Mouse (Mus musculus) small intestine, adult 2 months (tissue): ENCODE results near the gene Jph3. TPM values are rescaled to one million over a fixed set of nuclear protein-coding genes. Genes with fewer than 3 reads are reported as not detected.
A peak's percentile ranks its signal among the peaks of the same experiment; 100 is the strongest.

Experiments used
- H3K27ac ChIP-seq: fragments of 200-500 bp; 2 replicates; pipeline ENCODE4 v1.5.1; 2012; ENCODE audit warnings: low read depth, low read length, control low read depth, inconsistent platforms; ENCODE audit not compliant: insufficient read depth
- H3K27me3 ChIP-seq: fragments of 200-500 bp; 2 replicates; pipeline ENCODE4 v1.6.1; 2012; ENCODE audit warnings: mild to moderate bottlenecking, moderate library complexity, low read length, inconsistent platforms; ENCODE audit not compliant: control insufficient read depth, insufficient read depth
- H3K36me3 ChIP-seq: fragments of 200-500 bp; 2 replicates; pipeline ENCODE4 v1.6.1; 2012; ENCODE audit warnings: mild to moderate bottlenecking, low read length, control low read depth, inconsistent platforms; ENCODE audit not compliant: control insufficient read depth, insufficient read depth
- H3K4me1 ChIP-seq: fragments of 200-500 bp; 2 replicates; pipeline ENCODE4 v1.6.1; 2012; ENCODE audit warnings: low read length, inconsistent platforms, mixed read lengths; ENCODE audit not compliant: control insufficient read depth, insufficient read depth, insufficient read length
- H3K4me3 ChIP-seq: fragments of 200-500 bp; 2 replicates; pipeline ENCODE4 v1.5.1; 2012; ENCODE audit warnings: low read depth, mild to moderate bottlenecking, control low read depth, inconsistent platforms, low read length, moderate library complexity
- CTCF ChIP-seq: fragments of 200-500 bp; IDR thresholded peaks from 2 replicates; pipeline ENCODE4 v1.5.1; 2012; ENCODE audit warnings: low read depth, mild to moderate bottlenecking, control low read depth, inconsistent platforms, low read length, moderate library complexity, mixed read lengths; ENCODE audit not compliant: insufficient replicate concordance, insufficient read length; ENCODE audit errors: extremely low read depth
- POLR2A ChIP-seq: fragments of 200-500 bp; IDR thresholded peaks from 2 replicates; pipeline ENCODE4 v1.6.1; 2012; ENCODE audit warnings: low read depth, mild to moderate bottlenecking, control low read depth, inconsistent platforms, low read length, moderate library complexity
- WGBS: fragments of 180-500 bp; shearing (Covaris S2); methylation state at CpG from one replicate; pipeline ENCODE4 v1.1.7; 2018; 5-methylcytosine and 5-hydroxymethylcytosine counted together
- polyA plus RNA-seq: library from polyadenylated mRNA; depleted of rRNA; stranded (reverse); fragments of >200 nt; gene quantifications from 2 replicates; pipeline ENCODE4 v1.2.3, GENCODE M21; 2012

Gene Jph3
- polyA plus RNA-seq, 1 experiment, result 0.57 TPM

- peaks cover 8% of the 10 kb centered on the region for H3K27me3 ChIP-seq
- no peak overlapping the region for H3K27ac ChIP-seq
- no peak for TF ChIP-seq CTCF
- no peak for TF ChIP-seq POLR2A
- WGBS, result 15% methylated on average over 7 of the region's 7 CpGs
- no peaks in the 10 kb centered on the region for H3K36me3 ChIP-seq
- no peaks in the 10 kb centered on the region for H3K4me1 ChIP-seq
- H3K4me3 ChIP-seq, result no peak overlapping the region
Measured at GRCm38 (mm10) chr8:121736236-121736635, 6.8 kb downstream of the Jph3 start.

DNA sequence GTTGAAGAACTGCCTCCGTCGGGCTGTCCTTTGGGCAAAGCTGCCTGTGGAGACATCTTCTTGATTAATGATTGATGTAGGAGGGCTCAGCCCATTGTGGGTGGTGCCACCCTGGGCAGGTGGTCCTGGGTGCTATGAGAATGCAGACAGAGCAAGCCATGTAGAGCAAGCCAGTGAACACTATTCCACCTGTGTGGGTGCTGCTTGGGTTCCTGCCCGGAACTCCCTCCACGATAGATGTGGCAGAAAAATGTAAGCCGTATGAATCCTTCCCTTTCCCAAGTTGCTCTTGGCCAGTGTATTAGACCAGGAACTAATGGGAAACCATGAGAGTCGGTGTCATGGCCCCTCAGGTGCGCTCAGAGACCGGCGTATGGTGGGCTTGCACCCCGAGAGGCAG lies 11.3 kb downstream of the Jph3 start:
- TF ChIP-seq POLR2A, result no peak
- no peak for TF ChIP-seq CTCF
- Histone ChIP-seq H3K27ac (no peak overlapping the region), H3K36me3 (no peaks in the 10 kb centered on the region), H3K4me3 (no peak overlapping the region), H3K27me3 (no peaks in the 10 kb centered on the region), H3K4me1 (no peaks in the 10 kb centered on the region)
- 78% methylated on average over 10 of the region's 10 CpGs for WGBS

DNA sequence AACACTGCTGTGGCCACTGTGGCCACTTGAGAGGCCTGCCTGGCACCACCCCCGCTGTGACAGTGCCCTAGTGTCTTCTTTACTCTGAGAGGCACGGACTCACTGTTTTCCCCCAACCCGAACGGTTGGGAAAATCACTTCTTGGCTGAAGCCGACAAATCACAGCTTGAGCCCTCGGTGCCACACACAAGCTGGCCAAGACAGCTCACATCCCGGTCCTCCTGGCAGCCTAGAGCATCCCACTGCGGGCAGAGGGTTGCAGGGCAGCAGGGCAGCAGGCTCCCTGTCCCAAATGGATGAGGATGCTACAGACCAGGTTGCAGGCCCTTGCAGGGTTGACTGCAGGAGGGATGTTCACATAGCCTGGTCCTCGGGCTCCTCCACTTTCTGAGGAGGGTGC lies 20.1 kb downstream of the Jph3 start:
- Histone ChIP-seq H3K4me3 (no peak overlapping the region), H3K4me1 (no peaks in the 10 kb centered on the region), H3K27ac (no peak overlapping the region), H3K36me3 (no peaks in the 10 kb centered on the region), H3K27me3 (no peaks in the 10 kb centered on the region)
- TF ChIP-seq CTCF, result no peak
- no peak for TF ChIP-seq POLR2A
- 74% methylated on average over 9 of the region's 9 CpGs for WGBS

GRCm38 (mm10) chr8:121750512-121750911 lies 21.1 kb downstream of the Jph3 start:
- TF ChIP-seq CTCF, result no peak
- TF ChIP-seq POLR2A, result no peak
- H3K4me3 ChIP-seq, result no peak overlapping the region
- H3K27me3 ChIP-seq, result no peaks in the 10 kb centered on the region
- H3K36me3 ChIP-seq, result no peaks in the 10 kb centered on the region
- WGBS, result 38% methylated on average over 3 of the region's 3 CpGs
- no peaks in the 10 kb centered on the region for H3K4me1 ChIP-seq
- no peak overlapping the region for H3K27ac ChIP-seq

DNA sequence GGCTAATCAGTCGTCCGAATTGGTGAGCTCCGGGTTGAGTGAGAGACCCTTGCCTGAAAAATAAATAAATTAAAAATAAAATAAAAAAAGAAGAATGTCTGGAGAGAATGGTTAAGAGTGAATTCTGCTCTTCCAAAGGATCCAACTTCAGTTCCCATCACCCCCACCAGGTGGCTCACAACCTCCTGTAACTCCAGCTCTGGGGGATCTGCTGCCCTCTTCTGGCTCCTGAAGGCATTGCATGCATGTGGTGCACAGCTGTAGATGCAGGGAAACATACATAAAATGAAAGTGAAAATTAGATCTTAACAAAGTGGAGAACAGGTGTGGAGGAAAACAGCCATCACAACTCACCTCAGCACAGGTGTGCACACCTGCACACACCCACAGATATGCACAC lies 22.0 kb downstream of the Jph3 start:
- TF ChIP-seq CTCF, result peak; percentile 80; the same call in 1 of the 2 replicates
- TF ChIP-seq POLR2A, result no peak
- 27% methylated on average over 3 of the region's 3 CpGs for WGBS
- H3K27ac ChIP-seq, result no peak overlapping the region

DNA sequence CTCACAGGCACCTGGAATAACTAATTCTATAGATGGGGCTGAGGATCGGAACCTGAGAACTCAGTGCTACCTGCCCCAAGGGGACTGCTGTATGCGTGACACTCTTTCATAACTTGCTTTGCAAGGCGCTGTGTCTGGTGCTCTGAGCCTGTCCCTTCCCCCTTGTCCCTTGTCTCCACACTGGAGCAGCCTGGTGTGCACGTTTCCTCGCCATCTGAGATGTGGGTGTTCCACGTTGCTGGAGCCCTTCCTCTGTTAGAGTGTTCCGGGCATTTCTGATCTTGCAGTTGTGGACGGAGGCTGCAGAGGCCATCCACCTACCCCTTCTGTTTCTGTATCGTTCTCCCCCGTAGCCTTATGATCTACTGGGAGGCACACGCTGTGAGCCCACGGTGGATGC lies 29.0 kb downstream of the Jph3 start:
- 66% methylated on average over 12 of the region's 12 CpGs for WGBS
- Histone ChIP-seq H3K4me1 (no peaks in the 10 kb centered on the region), H3K36me3 (no peaks in the 10 kb centered on the region), H3K27me3 (no peaks in the 10 kb centered on the region), H3K27ac (no peak overlapping the region), H3K4me3 (no peak overlapping the region)
- TF ChIP-seq POLR2A, result no peak
- no peak for TF ChIP-seq CTCF

More for the DNA sequence above, 22.0 kb downstream of the Jph3 start:
- H3K36me3 ChIP-seq, result no peaks in the 10 kb centered on the region
- H3K4me3 ChIP-seq, result no peak overlapping the region
- H3K4me1 ChIP-seq, result no peaks in the 10 kb centered on the region
- no peaks in the 10 kb centered on the region for H3K27me3 ChIP-seq

DNA sequence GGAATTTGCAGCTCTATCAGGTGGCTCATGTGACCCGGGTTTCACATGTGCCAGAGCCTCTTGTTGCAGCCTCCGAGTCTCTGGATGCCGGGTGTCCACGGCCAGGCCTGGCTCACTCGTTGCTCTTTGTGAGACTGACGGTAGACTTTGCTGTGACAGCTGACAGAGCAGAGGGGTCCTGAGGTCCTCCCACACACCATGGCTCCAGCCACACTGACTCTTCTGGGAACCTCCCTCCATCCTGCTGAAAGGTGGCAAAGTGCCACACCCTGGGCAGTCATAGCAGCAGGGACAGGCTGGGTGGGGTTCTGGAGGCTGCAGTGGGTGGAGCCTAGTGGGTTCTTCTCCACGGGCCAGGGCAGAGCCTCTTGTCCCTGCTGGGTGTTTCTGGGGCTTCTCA lies 31.1 kb downstream of the Jph3 start:
- H3K27ac ChIP-seq, result no peak overlapping the region
- TF ChIP-seq CTCF (no peak), POLR2A (no peak)
- WGBS, result 65% methylated on average over 7 of the region's 7 CpGs
- no peaks in the 10 kb centered on the region for H3K27me3 ChIP-seq
- no peak overlapping the region for H3K4me3 ChIP-seq
- H3K36me3 ChIP-seq, result no peaks in the 10 kb centered on the region
- no peaks in the 10 kb centered on the region for H3K4me1 ChIP-seq

GRCm38 (mm10) chr8:121761480-121761879 lies 32.1 kb downstream of the Jph3 start:
- WGBS, result 31% methylated on average over 10 of the region's 10 CpGs

More at GRCm38 (mm10) chr8:121761480-121761879, 32.1 kb downstream of the Jph3 start:
- Histone ChIP-seq H3K36me3 (no peaks in the 10 kb centered on the region), H3K27ac (no peak overlapping the region), H3K4me3 (no peak overlapping the region), H3K4me1 (no peaks in the 10 kb centered on the region), H3K27me3 (no peaks in the 10 kb centered on the region)
- TF ChIP-seq POLR2A (no peak), CTCF (no peak)
